Mouse (Mus musculus): Measurements from ENCODE around the gene Tnik. TPM values are rescaled to one million over a fixed set of nuclear protein-coding genes. Genes with fewer than 3 reads are reported as not detected.

Tnik gene
- total RNA-seq, 1 experiment from 2014 or later: 25.3 TPM

- DNase-seq: no peak
These were observed 363.8 kb downstream of the Tnik start for GRCm38 (mm10) chr3:28626816-28627215.

- no peak for DNase-seq
These were observed 373.8 kb downstream of the Tnik start for GRCm38 (mm10) chr3:28636778-28637177.

GRCm38 (mm10) chr3:28638957-28639356, 375.9 kb downstream of the Tnik start:
- no peak for DNase-seq

- no peak for DNase-seq
These were observed 380.4 kb downstream of the Tnik start for GRCm38 (mm10) chr3:28643252-28643947.

- DNase-seq: no peak
These were observed 389.6 kb downstream of the Tnik start for GRCm38 (mm10) chr3:28652574-28652973.

GRCm38 (mm10) chr3:28653043-28653442, 390.0 kb downstream of the Tnik start:
- no peak for DNase-seq

- DNase-seq: no peak
These were observed 391.7 kb downstream of the Tnik start for GRCm38 (mm10) chr3:28654740-28655139.

- DNase-seq: no peak
These were observed 395.3 kb downstream of the Tnik start for GRCm38 (mm10) chr3:28658349-28658748.

- no peak for DNase-seq
These were observed 417.8 kb downstream of the Tnik start for GRCm38 (mm10) chr3:28680851-28681250.

- DNase-seq: no peak
These were observed 418.9 kb downstream of the Tnik start for GRCm38 (mm10) chr3:28681866-28682265.

- no peak for DNase-seq
These were observed 419.4 kb downstream of the Tnik start for GRCm38 (mm10) chr3:28682411-28682810.

GRCm38 (mm10) chr3:28685510-28685909, 422.5 kb downstream of the Tnik start:
- DNase-seq: no peak

GRCm38 (mm10) chr3:28694811-28695210, 431.8 kb downstream of the Tnik start:
- no peak for DNase-seq

- DNase-seq: no peak
These were observed 432.6 kb downstream of the Tnik start for GRCm38 (mm10) chr3:28695608-28696007.

GRCm38 (mm10) chr3:28696162-28696561, 433.1 kb downstream of the Tnik start:
- no peak for DNase-seq

- DNase-seq: no peak
These were observed 434.8 kb downstream of the Tnik start, which contains the start of gene Slc2a2 for GRCm38 (mm10) chr3:28697797-28698196. Gene Slc2a2 (plus strand): TSS chr3:28697903.

- DNase-seq: no peak
These were observed 436.6 kb downstream of the Tnik start for GRCm38 (mm10) chr3:28699601-28700000.

- DNase-seq: no peak
These were observed 442.6 kb downstream of the Tnik start for GRCm38 (mm10) chr3:28705522-28706137.

- DNase-seq: no peak
These were observed 443.7 kb downstream of the Tnik start for GRCm38 (mm10) chr3:28706736-28707135.

GRCm38 (mm10) chr3:28709740-28710139, 446.7 kb downstream of the Tnik start:
- no peak for DNase-seq

- no peak for DNase-seq
These were observed 451.1 kb downstream of the Tnik start for GRCm38 (mm10) chr3:28713913-28714698.

- DNase-seq: no peak
These were observed 455.5 kb downstream of the Tnik start for GRCm38 (mm10) chr3:28718521-28718920.

- DNase-seq: no peak
These were observed 458.2 kb downstream of the Tnik start for GRCm38 (mm10) chr3:28721218-28721617.
